Mouse (Mus musculus) stomach, embryonic 16.5 days (tissue): ENCODE data around the gene Kbtbd12. TPM values are rescaled to one million over a fixed set of nuclear protein-coding genes. Genes with fewer than 3 reads are reported as not detected.

ENCODE experiments used
- ATAC-seq: fragments of 200-750 bp; cut with Nextera tagmentation; 2 replicates; pipeline ENCODE4 v1.8.0; 2017; ENCODE audit warnings: moderate number of reproducible peaks, moderate TSS enrichment; ENCODE audit not compliant: insufficient read depth, low FRiP score
- H3K27ac ChIP-seq: fragments of 300-500 bp; sonication (generic); 2 replicates; pipeline ENCODE4 v1.5.1; 2014; ENCODE audit warnings: low read length
- H3K27me3 ChIP-seq: fragments of 300-500 bp; sonication (generic); 2 replicates; pipeline ENCODE4 v1.6.1; 2014; ENCODE audit warnings: low read length, control low read depth, mixed read lengths; ENCODE audit not compliant: control insufficient read depth, insufficient read depth
- H3K36me3 ChIP-seq: fragments of 300-500 bp; sonication (generic); 2 replicates; pipeline ENCODE4 v1.6.1; 2014; ENCODE audit warnings: low read length; ENCODE audit not compliant: control insufficient read depth, insufficient read depth
- H3K4me1 ChIP-seq: fragments of 300-500 bp; sonication (generic); 2 replicates; pipeline ENCODE4 v1.6.1; 2014; ENCODE audit warnings: low read length, control low read depth, mixed read lengths; ENCODE audit not compliant: control insufficient read depth, insufficient read depth
- H3K4me2 ChIP-seq: fragments of 300-500 bp; sonication (generic); 2 replicates; pipeline ENCODE4 v1.6.1; 2014; ENCODE audit warnings: low read depth, low read length, mixed read lengths
- H3K4me3 ChIP-seq: fragments of 300-500 bp; sonication (generic); replicated peaks from 2 replicates; pipeline ENCODE4 v1.5.1; 2014; ENCODE audit warnings: mild to moderate bottlenecking, low read length
- H3K9ac ChIP-seq: fragments of 300-500 bp; sonication (generic); 2 replicates; pipeline ENCODE4 v1.6.1; 2014; ENCODE audit warnings: low read length
- H3K9me3 ChIP-seq: fragments of 300-500 bp; sonication (generic); replicated peaks from 2 replicates; pipeline ENCODE4 v1.6.1; 2016; ENCODE audit warnings: low read length, control low read depth; ENCODE audit not compliant: control insufficient read depth
- WGBS: fragments of 180-500 bp; shearing (Covaris S2); extraction: QIAGEN DNeasy Blood & Tissue Kit; methylation state at CpG from one replicate; pipeline ENCODE4 v1.1.7; 2014; 5-methylcytosine and 5-hydroxymethylcytosine counted together
- polyA plus RNA-seq: library from polyadenylated mRNA; unstranded; fragments of >200 nt; fragmentation: Nextera tagmentation; extraction: Ambion mirVana; gene quantifications from 2 replicates; pipeline ENCODE4 v1.2.1, GENCODE M21; 2015

The Kbtbd12 gene
- polyA plus RNA-seq, 1 experiment from 2014 or later: 1.7 TPM

DNA sequence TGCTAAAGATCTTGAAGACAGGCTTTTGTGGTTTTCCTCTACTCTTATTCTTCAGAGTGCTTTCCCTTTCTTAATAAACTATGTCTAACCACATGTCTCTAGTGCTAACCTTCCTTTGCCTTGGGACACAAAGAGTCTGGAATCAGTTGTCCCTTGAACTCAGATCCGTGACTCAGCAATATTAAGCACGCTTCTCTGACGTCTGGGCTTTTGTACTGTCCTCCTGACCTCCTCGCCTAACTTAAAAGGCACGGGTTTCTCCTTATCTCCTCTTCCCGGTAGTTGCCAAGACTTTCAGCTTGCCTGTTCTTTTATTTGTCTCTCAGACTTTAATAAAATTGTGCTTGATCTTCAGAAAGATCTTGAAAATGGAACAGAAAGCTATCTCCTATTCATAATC is 6.5 kb downstream of the Kbtbd12 start:
- H3K36me3 ChIP-seq: no peaks in the 10 kb centered on the region
- no peak overlapping the region for H3K9ac ChIP-seq
- H3K27ac ChIP-seq: no peak overlapping the region
- H3K27me3 ChIP-seq: no peaks in the 10 kb centered on the region
- no peak overlapping the region for H3K4me3 ChIP-seq
- 54% methylated on average over 6 of the region's 6 CpGs for WGBS
- ATAC-seq: no peak
- H3K9me3 ChIP-seq: no peaks in the 10 kb centered on the region
- no peak overlapping the region for H3K4me2 ChIP-seq
- H3K4me1 ChIP-seq: peaks cover 15% of the 10 kb centered on the region; the same call in 1 of the 2 replicates

DNA sequence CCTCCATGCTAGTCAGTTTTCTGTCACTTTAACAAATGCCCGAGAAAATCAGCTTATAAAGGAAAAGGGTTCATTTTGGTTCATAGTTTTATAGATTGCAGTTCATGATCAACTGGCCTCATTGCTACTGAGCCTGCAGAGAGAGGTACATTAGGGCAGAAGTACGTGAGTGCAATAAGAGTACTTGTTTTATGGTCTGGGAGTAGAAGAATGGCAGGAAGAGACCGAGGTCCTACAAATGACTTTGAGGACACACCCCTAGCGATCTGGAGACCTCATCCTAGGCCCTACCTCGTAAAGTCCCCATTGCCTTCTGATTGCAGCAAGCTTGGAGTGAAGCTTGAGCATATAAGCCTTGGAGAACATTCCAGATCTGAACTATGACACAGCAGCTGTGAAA is 7.2 kb downstream of the Kbtbd12 start:
- ATAC-seq: no peak
- no peak overlapping the region for H3K9ac ChIP-seq
- 75% methylated on average over 5 of the region's 5 CpGs for WGBS
- no peaks in the 10 kb centered on the region for H3K9me3 ChIP-seq
- H3K27ac ChIP-seq: peak overlapping the region; percentile 8; the same call in 1 of the 2 replicates
- no peaks in the 10 kb centered on the region for H3K36me3 ChIP-seq
- H3K4me3 ChIP-seq: no peak overlapping the region
- no peaks in the 10 kb centered on the region for H3K27me3 ChIP-seq
- no peak overlapping the region for H3K4me2 ChIP-seq
- peaks cover 15% of the 10 kb centered on the region; the same call in 1 of the 2 replicates for H3K4me1 ChIP-seq

DNA sequence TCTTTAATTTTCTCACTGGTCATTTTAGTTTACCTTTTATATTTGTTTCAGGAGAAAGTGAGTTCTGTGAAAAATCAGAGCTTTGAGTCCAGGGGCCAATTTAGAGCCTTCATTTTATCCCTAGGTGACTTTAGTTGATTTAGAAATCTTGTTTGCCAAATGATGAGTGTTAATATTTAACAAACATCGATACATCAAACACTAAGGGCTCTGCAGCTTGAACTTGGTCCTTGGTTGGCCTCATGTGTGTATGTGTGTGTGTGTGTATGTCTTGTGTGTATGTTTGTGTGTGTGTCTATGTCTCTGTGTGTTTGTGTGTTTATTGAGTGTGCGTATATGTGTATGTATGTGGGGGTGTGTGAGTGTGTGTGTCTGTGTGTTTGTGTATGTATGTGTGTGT is 7.9 kb downstream of the Kbtbd12 start:
- Histone ChIP-seq H3K4me2 (no peak overlapping the region), H3K9ac (no peak overlapping the region), H3K4me3 (no peak overlapping the region), H3K27me3 (no peaks in the 10 kb centered on the region), H3K27ac (no peak overlapping the region), H3K36me3 (no peaks in the 10 kb centered on the region), H3K4me1 (peaks cover 15% of the 10 kb centered on the region; the same call in 1 of the 2 replicates), H3K9me3 (no peaks in the 10 kb centered on the region)
- no peak for ATAC-seq
- 83% methylated on average over 2 of the region's 2 CpGs for WGBS

DNA sequence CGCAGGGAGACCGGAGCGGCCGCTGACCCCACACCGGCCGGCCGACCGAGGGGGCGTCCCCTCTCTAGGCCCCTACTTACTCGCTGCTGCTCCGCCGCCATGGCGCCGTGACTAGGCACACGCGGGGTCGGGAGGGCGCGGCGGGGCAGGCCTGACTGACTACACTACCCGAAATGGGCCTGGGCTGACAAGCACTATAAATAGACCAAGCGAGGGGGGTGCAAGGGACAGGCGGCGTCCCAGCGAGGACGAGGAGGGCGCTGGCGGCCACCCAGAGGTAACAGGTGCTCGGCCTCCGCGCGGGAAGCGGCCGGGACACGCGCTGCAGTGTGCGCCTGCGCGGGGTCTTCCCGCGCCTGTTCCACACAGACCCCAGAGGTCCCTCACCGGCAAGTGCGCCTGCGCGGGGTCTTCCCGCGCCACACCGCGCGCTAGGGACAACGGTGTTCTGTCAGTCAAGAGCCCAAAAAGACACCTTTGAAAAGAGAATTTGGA is 10.4 kb downstream of the Kbtbd12 start:
- Histone ChIP-seq H3K4me2 (peak overlapping the region; percentile 93), H3K9ac (peak overlapping the region; percentile 76), H3K4me1 (peaks cover 15% of the 10 kb centered on the region; the same call in 1 of the 2 replicates), H3K27ac (peak overlapping the region; percentile 10; the same call in 1 of the 2 replicates), H3K27me3 (no peaks in the 10 kb centered on the region), H3K36me3 (no peaks in the 10 kb centered on the region), H3K4me3 (peak overlapping the region; percentile 54), H3K9me3 (no peaks in the 10 kb centered on the region)
- 2% methylated on average over 51 of the region's 51 CpGs for WGBS
- peak; percentile 88 for ATAC-seq

DNA sequence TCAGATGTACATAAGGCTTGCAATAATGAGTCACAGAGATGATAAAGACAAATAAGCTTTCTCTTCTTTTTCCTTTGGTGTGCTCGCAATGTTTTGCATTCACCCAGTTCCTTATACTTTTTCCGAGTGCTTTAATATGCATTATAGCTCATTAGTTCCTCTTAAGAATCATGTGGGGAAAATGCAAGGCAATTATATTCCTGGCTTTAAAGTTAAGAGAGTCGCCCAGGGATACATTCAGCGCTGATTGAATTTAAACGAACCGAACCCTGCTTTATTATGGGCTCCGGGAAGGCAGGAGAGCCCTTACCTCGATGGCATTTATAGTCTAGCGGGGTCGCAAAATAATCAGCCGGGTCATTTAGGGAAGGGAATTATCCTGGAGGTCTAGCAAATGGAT is 10.8 kb downstream of the Kbtbd12 start:
- Histone ChIP-seq H3K4me1 (peaks cover 15% of the 10 kb centered on the region; the same call in 1 of the 2 replicates), H3K27ac (peak overlapping the region; percentile 21; the same call in 1 of the 2 replicates), H3K27me3 (no peaks in the 10 kb centered on the region), H3K4me3 (peak overlapping the region; percentile 54), H3K9me3 (no peaks in the 10 kb centered on the region), H3K4me2 (peak overlapping the region; percentile 93), H3K9ac (peak overlapping the region; percentile 76), H3K36me3 (no peaks in the 10 kb centered on the region)
- ATAC-seq: no peak
- 21% methylated on average over 11 of the region's 11 CpGs for WGBS

DNA sequence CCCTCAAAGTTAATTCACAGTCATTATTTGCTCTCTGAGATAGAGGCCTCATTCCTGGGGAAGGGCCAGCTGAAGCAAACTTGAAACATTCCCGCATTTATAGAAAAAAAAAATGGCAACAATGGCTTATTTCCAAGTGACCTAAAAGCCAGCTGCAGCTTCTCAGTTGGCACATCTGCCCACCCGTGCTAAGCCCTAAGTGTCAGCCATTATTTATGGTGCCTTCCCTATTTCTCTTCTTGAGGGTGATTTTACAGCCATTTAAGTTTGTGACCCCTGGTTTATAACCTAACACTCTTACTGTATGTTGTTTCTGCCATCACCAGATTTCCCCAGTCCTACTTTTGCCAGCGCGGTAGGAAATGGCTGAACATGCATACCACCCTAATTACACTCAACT is 11.3 kb downstream of the Kbtbd12 start:
- no peaks in the 10 kb centered on the region for H3K9me3 ChIP-seq
- H3K27me3 ChIP-seq: no peaks in the 10 kb centered on the region
- H3K4me1 ChIP-seq: peaks cover 15% of the 10 kb centered on the region; the same call in 1 of the 2 replicates
- H3K4me2 ChIP-seq: peak overlapping the region; percentile 93; the same call in 1 of the 2 replicates
- no peak overlapping the region for H3K9ac ChIP-seq
- H3K4me3 ChIP-seq: no peak overlapping the region
- ATAC-seq: no peak
- 0 out of 2 replicates have a peak overlapping the region, but pooled peaks have one; percentile 21 for H3K27ac ChIP-seq
- WGBS: 22% methylated on average over 4 of the region's 4 CpGs
- no peaks in the 10 kb centered on the region for H3K36me3 ChIP-seq

DNA sequence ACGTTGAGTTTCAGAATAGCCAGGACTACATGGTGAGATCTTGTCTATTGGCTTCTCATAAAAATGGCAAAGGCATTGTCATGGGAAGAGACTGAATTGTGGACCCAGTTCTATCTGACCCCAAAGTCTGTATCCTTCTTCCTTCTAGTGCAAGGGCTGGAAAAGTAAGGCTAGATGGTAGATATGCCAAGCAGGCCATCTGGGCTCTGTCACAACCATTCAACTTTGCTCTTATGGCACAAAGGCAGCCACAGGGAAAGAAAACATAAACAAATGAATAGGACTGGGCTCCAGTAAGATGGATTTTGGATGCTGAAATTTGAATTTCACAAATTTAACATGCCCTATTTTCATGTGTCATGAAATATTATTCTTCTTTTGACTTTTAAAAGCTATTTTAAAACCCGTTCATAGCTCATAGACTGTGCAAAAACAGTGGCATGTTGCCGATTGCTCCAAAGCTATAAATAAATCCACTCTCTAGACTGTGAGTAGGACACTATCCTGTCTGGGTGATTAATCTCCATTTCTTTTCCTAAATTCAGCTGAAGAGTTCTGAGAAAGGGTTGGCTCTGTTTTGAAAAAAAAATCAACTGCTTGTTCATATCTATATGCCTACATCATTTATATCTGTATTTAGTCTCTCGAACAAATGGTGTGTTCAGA is 15.8 kb downstream of the Kbtbd12 start:
- WGBS: 62% methylated on average over 4 of the region's 4 CpGs
- no peak overlapping the region for H3K4me3 ChIP-seq
- no peak overlapping the region for H3K27ac ChIP-seq
- no peaks in the 10 kb centered on the region for H3K9me3 ChIP-seq
- H3K4me1 ChIP-seq: 0 out of 2 replicates have a peak, but pooled peaks cover 5% of the 10 kb centered on the region
- ATAC-seq: no peak
- no peaks in the 10 kb centered on the region for H3K36me3 ChIP-seq
- H3K27me3 ChIP-seq: no peaks in the 10 kb centered on the region
- H3K9ac ChIP-seq: no peak overlapping the region
- no peak overlapping the region for H3K4me2 ChIP-seq

DNA sequence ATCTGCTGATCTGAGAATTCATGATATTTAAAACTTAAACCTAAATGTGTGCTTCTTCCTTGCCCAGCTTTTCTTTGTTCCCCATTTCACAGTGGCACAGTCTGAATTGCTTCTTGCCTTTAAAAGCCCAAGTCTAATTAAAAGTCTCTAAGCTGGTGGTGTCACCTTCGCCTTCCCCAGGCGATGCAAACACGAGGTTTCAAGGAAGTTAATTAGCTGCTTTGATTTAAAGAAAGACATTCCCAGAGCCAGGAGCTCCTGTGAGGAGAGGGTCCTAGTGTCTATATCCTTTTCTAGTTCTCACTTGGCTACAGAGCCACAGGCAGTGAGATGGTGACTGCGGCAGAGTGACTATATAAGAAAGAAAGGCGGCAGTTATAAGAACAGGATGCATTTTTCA is 18.2 kb downstream of the Kbtbd12 start:
- H3K9ac ChIP-seq: no peak overlapping the region
- no peaks in the 10 kb centered on the region for H3K27me3 ChIP-seq
- no peaks in the 10 kb centered on the region for H3K9me3 ChIP-seq
- no peaks in the 10 kb centered on the region for H3K36me3 ChIP-seq
- H3K4me2 ChIP-seq: no peak overlapping the region
- H3K4me1 ChIP-seq: no peaks in the 10 kb centered on the region
- no peak for ATAC-seq
- H3K4me3 ChIP-seq: no peak overlapping the region
- 59% methylated on average over 5 of the region's 5 CpGs for WGBS
- H3K27ac ChIP-seq: no peak overlapping the region

DNA sequence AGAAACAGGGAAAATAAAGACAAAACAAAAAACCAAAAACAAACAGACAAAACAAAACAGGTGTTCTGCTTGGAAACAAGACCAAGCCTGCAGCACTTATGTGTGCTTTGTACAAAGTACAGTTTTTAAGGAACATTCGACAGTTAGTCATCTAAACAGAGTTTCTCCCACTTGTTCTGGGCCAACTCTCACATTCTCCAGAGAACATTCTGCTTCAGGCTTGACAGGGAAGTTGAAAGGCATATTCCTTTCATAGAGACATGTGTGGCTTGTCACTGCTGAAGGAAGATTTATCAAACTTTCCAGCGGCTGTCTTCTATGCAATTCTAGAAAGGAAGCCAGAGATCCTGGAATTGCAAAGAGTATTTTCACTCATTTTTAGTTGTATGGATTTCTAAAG is 22.4 kb downstream of the Kbtbd12 start:
- ATAC-seq: no peak
- Histone ChIP-seq H3K36me3 (no peaks in the 10 kb centered on the region), H3K27ac (no peak overlapping the region), H3K4me1 (no peaks in the 10 kb centered on the region), H3K4me2 (no peak overlapping the region), H3K9ac (no peak overlapping the region), H3K4me3 (no peak overlapping the region), H3K27me3 (no peaks in the 10 kb centered on the region), H3K9me3 (no peaks in the 10 kb centered on the region)
- 43% methylated on average over 2 of the region's 2 CpGs for WGBS
